Mouse (Mus musculus): Measurements from ENCODE around the gene Nr2c1.

Nr2c1 gene

DNA sequence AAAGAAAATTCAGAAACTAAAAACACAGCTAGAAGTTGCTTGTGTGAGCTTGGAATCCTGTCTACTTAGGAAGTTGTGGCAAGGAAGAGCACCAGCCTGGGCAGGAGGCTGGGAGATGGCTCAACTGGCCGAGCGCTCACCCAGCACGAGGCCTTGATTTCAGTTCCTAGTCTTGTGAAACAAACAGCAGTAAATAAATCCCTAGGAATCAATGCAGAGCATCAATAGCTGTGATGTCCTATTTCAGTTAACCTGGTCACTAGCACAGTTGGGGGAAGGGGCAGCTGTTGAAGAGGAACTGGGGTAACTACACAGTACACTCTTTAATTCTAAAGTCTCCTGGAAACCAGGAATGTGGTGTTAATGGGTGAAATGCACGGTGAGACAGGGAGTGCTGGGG, 57.1 kb downstream of the Nr2c1 start:
- DNase-seq (ENCODE audit: inconsistent age in 2 of 2, low spot score in 1 of 2): no peak

DNA sequence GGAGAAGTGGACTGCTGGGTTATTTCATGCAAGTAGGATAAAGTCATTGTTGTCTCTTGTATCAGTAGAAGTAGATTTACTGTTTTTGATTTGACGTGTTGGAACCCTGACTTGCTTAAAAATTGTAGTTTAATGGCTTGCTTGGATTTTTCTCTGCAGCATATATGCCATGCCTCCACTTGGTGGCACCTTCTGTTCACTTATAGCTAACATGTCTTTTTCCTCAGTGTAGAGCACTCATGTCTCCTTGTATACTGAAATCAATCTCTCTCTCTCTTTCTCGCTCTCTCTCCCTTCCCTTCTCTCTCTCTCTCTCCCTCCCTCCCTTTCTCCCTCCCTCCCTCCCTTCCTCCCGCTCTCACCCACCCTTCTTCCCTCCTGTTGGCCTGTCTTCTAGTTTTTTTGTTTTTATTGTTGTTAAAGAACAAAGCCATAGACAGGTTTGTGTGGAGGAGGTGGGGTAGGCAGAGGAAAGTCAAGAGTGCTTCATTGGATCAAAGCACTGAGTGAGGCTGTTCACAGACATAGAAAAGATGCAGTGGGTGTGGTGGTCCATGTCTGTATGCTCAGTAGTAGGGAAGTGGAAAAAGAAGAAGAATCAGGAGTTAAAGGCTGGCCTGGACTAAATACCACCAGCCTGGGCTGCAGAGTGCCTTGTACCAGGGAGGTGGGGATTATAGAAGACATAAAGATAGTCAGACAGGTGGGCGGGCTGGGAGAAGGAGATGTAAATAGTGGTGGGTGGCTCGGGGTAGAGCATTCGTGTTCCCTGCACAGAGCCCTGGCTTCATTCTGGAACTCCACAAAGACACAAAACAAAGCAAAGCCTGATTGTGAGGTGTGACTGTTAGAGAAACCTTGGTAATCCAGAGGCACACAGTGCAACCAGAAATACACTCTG, 63.1 kb downstream of the Nr2c1 start:
- no peak for DNase-seq (ENCODE audit: inconsistent age in 2 of 2, low spot score in 1 of 2)

DNA sequence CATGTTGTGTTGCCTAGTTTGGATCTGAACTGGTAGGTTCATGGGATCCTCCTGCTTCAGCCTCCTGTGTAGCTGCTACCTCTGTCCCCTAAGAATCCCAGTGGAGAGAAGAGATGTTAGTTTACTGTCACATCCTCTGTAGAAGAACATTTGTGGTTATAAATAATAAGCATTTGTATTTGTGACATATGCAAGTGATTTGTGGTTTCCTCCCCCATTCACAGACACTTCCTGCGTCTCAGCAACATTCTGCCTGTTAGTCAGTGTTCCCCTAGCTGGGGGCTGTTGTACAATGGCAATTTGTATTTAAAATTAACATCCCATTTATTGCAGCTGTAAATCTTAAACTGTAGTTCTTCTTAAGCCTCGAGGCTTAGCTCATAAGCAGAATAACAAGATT, 63.9 kb downstream of the Nr2c1 start:
- DNase-seq (ENCODE audit: inconsistent age in 2 of 2, low spot score in 1 of 2): no peak

DNA sequence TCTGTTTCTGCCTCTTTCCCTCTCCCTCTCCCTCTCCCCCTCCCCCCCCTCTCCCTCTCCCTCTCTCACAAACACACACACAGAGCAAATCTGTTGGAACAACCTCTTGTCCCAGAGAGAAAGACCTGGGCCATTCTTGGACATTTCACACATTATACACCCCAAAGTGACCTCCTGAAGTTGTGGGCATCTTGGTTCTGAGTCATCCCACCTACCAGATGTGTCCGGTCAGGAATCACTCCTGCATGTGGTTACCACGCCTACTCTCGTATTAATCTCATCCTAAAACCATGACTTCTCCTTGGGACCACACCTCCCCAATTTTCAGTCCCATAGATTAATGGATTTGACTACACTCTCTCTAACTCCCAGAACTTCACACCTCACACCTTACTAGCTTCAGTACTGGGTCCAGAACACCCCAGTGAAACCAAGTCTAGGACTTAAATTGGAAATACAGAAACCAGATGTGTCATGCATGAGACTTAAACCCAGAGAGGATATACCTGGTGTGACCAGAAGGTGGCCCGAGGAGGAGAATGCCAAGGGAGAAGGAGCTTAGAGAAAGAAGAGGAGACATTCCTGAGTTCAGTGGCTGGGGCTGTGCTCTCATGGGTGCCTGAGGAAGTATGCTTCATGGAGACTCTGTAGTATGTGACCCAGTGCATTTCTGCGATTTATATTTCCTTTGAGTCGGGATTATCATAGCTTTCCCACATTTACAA, 77.4 kb downstream of the Nr2c1 start:
- DNase-seq (ENCODE audit: inconsistent age in 2 of 2, low spot score in 1 of 2): no peak

DNA sequence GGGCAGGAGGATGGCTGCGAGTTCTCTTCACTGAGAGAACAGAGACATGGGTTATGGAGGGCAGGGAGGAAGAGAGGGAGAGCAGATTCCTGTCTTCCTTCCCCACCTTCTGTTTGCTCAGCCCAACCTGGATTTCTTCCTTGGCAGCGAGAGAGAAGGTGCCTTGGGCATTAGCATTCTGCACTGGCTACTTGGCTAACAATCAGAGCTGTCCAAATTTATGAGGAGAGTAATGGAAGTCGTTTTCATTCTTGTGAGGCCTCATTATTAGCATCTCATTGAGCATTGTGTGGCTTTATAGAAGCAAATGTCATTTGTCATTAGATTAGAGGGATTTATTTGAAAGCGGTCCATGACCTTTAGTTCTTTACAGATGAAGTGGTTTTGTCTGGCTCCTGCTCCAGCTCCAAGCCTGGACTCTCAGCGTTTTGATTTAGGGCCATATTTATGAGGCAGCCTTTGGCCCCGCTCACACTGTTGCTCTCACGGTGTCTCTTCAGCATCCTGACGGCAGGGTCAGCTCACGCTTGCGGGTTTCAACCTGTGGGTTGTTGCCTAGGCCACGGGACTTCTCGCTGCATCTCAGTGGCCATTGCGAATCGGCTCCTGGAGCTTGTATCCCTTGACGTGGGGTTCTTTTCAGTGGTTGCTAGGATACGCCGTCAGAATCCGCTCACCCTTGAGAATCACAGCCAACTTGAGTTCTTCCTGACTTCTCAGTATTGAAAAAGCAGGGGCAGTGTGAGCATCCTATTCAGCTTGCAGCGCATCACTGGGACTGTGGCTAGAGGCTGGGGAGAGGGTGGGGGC, 82.6 kb downstream of the Nr2c1 start:
- peak; percentile 27 to 68 for DNase-seq (ENCODE audit: inconsistent age in 2 of 2, low spot score in 1 of 2)

DNA sequence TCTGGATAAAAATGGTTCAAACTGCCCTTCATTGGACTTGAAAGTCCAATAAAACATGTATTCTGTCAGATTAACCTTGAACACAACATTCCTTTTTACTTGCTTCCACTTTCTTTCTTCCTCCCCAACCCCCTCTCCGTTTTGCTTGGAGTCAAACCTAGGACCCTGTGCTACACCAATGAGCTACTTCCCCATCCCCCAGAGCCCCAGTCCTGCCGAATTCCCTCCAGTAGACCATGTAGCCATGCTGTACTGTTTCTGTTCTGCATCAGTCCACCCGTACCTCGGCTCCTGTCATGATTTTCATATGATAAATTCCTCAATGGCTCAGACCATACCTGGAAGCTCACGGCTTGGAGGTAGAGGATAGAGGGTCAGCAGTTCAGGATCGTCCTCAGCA, 83.2 kb downstream of the Nr2c1 start:
- DNase-seq (ENCODE audit: inconsistent age in 2 of 2, low spot score in 1 of 2): no peak

DNA sequence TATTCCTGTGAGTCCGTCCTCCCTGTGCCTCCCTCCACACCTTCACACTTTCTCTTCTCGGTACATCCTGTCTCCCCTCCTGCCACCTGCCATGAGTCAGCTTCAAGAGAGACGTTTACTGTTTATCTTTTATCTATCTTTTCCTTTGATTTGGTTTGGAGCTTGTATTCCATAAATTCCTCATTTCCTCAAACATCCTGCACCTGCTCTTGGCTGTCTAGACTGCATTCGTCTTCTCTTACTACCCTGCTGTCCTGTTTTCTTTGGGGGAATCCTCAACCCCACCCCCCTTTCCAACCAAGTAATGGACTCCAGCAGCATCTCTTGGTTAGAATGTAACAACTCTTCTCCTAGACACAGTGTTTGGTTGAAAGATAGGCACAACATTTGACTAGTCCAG, 87.4 kb downstream of the Nr2c1 start:
- no peak for DNase-seq (ENCODE audit: inconsistent age in 2 of 2, low spot score in 1 of 2)

DNA sequence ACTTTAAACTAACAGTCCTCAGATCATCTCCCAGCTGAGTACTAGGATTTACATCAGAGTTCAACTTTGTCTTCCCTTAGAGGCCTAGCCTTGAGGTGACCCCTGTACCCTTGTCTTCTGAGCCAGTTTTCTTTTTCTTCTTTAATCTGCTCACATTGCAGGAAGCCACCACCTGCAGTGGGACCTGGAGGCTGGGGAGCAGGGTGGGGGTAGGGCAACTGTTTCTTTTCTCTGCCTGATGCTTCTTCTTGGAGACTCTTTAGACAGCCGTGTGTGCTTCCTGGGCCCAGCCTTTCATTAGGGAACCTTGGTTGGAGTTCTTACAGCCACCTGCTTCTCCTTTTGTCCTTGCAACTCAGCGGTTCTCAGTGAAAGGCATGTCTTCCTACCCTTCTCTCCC, 93.5 kb downstream of the Nr2c1 start:
- DNase-seq (ENCODE audit: inconsistent age in 2 of 2, low spot score in 1 of 2): no peak

All from adrenal gland, adult (tissue).